Mouse (Mus musculus) thymus, postnatal 10 days (tissue): ENCODE data around the gene Dpep1.
"Not testable (repeated sequence)": the region's sequence is repeated elsewhere in the genome, so short reads cannot be mapped to it uniquely, and the experiment has no call there.

Experiments
- DNase-seq, 2 experiments: peaks; one replicate each; pipeline ENCODE4 v3.0.0; 2021; ENCODE audit warnings: low spot score in 2 of 2

Gene Dpep1

GRCm38 (mm10) chr8:123185566-123186409, at the start of gene Dpep1:
TSS of gene Dpep1 (plus strand) at chr8:123186242.
- no peak for DNase-seq

GRCm38 (mm10) chr8:123136287-123136686, 49.8 kb upstream of the Dpep1 start:
- no peak for DNase-seq

- DNase-seq: no peak
Measured at GRCm38 (mm10) chr8:123137645-123138077, 48.4 kb upstream of the Dpep1 start.

- DNase-seq: no peak
Measured at GRCm38 (mm10) chr8:123138741-123139140, 47.3 kb upstream of the Dpep1 start.

GRCm38 (mm10) chr8:123141741-123142462, 44.1 kb upstream of the Dpep1 start:
- no peak for DNase-seq

- no peak for DNase-seq
Measured at GRCm38 (mm10) chr8:123145279-123145678, 40.8 kb upstream of the Dpep1 start.

- no peak for DNase-seq
Measured at GRCm38 (mm10) chr8:123146390-123146789, 39.7 kb upstream of the Dpep1 start.

GRCm38 (mm10) chr8:123150737-123151171, 35.3 kb upstream of the Dpep1 start:
- DNase-seq: no peak

GRCm38 (mm10) chr8:123155177-123155576, 30.9 kb upstream of the Dpep1 start:
- no peak for DNase-seq

GRCm38 (mm10) chr8:123156070-123156773, 29.8 kb upstream of the Dpep1 start:
- DNase-seq: no peak

- no peak for DNase-seq
Measured at GRCm38 (mm10) chr8:123157888-123158465, 28.1 kb upstream of the Dpep1 start, which contains the start of gene Sult5a1. TSS of gene Sult5a1 (minus strand) at chr8:123158315.

GRCm38 (mm10) chr8:123181391-123181790, 4.7 kb upstream of the Dpep1 start:
- no peak for DNase-seq

GRCm38 (mm10) chr8:123188006-123188405, 2.0 kb downstream of the Dpep1 start:
- no peak for DNase-seq

GRCm38 (mm10) chr8:123188841-123189240, 2.8 kb downstream of the Dpep1 start:
- DNase-seq: no peak

- DNase-seq: peak in 1 of 2 experiments; percentile 19
Measured at GRCm38 (mm10) chr8:123190678-123191077, 4.6 kb downstream of the Dpep1 start.

- no peak for DNase-seq
Measured at GRCm38 (mm10) chr8:123191908-123192307, 5.9 kb downstream of the Dpep1 start.

GRCm38 (mm10) chr8:123193771-123194170, 7.7 kb downstream of the Dpep1 start:
- DNase-seq: no peak

- not testable (repeated sequence) for DNase-seq
Measured at GRCm38 (mm10) chr8:123197016-123197415, 11.0 kb downstream of the Dpep1 start.

GRCm38 (mm10) chr8:123199864-123200263, 13.8 kb downstream of the Dpep1 start:
- no peak for DNase-seq

GRCm38 (mm10) chr8:123202288-123202687, 16.2 kb downstream of the Dpep1 start:
- DNase-seq: peak; percentile 22 to 70

GRCm38 (mm10) chr8:123203571-123203970, 17.5 kb downstream of the Dpep1 start:
- no peak for DNase-seq

- DNase-seq: no peak
Measured at GRCm38 (mm10) chr8:123211876-123212275, 25.8 kb downstream of the Dpep1 start.
